Mouse (Mus musculus): ENCODE results near the gene Nid1. TPM values are rescaled to one million over a fixed set of nuclear protein-coding genes. Genes with fewer than 3 reads are reported as not detected.
"Not testable (repeated sequence)": the region's sequence is repeated elsewhere in the genome, so short reads cannot be mapped to it uniquely, and the experiment has no call there.

Gene Nid1
- polyA plus RNA-seq, 1 experiment from 2014 or later: 20.7 TPM

- Histone ChIP-seq H3K4me1 (replicated peaks; ENCODE audit: control insufficient read depth, insufficient read depth, low read length) (no peaks in the 10 kb centered on the region), H3K9me3 (ENCODE audit: control insufficient read depth, low read length) (no peaks in the 10 kb centered on the region), H3K4me2 (ENCODE audit: low read length) (no peak overlapping the region), H3K27me3 (replicated peaks; ENCODE audit: control insufficient read depth, insufficient read depth, low read length) (no peaks in the 10 kb centered on the region), H3K36me3 (ENCODE audit: control insufficient read depth, insufficient read depth) (no peaks in the 10 kb centered on the region), H3K27ac (ENCODE audit: low read length) (no peak overlapping the region), H3K4me3 (replicated peaks; ENCODE audit: low read length) (no peak overlapping the region), H3K9ac (replicated peaks; ENCODE audit: low read depth, low read length) (no peak overlapping the region)
- no peak for ATAC-seq
- WGBS: 83% methylated on average over 3 of the region's 3 CpGs
Observed at GRCm38 (mm10) chr13:13414206-13414605, 23.1 kb upstream of the Nid1 start.

- not testable (repeated sequence) for H3K27me3 ChIP-seq (replicated peaks; ENCODE audit: control insufficient read depth, insufficient read depth, low read length); H3K4me2 ChIP-seq (ENCODE audit: low read length); H3K4me3 ChIP-seq (replicated peaks; ENCODE audit: low read length); H3K9me3 ChIP-seq (ENCODE audit: control insufficient read depth, low read length); H3K4me1 ChIP-seq (replicated peaks; ENCODE audit: control insufficient read depth, insufficient read depth, low read length); H3K36me3 ChIP-seq (ENCODE audit: control insufficient read depth, insufficient read depth); H3K27ac ChIP-seq (ENCODE audit: low read length); H3K9ac ChIP-seq (replicated peaks; ENCODE audit: low read depth, low read length)
- 35% methylated on average over 23 of the region's 23 CpGs for WGBS
- ATAC-seq: peak; percentile 62
Observed at GRCm38 (mm10) chr13:13415120-13416006, 22.0 kb upstream of the Nid1 start.

- H3K27ac ChIP-seq (ENCODE audit: low read length): not testable (repeated sequence)
Observed at GRCm38 (mm10) chr13:13416007-13416337, 21.4 kb upstream of the Nid1 start.

GRCm38 (mm10) chr13:13418859-13419258 lies 18.5 kb upstream of the Nid1 start:
- H3K36me3 ChIP-seq (ENCODE audit: control insufficient read depth, insufficient read depth); ATAC-seq; H3K4me2 ChIP-seq (ENCODE audit: low read length); H3K27me3 ChIP-seq (replicated peaks; ENCODE audit: control insufficient read depth, insufficient read depth, low read length); H3K9ac ChIP-seq (replicated peaks; ENCODE audit: low read depth, low read length); H3K4me1 ChIP-seq (replicated peaks; ENCODE audit: control insufficient read depth, insufficient read depth, low read length); H3K27ac ChIP-seq (ENCODE audit: low read length); H3K9me3 ChIP-seq (ENCODE audit: control insufficient read depth, low read length); H3K4me3 ChIP-seq (replicated peaks; ENCODE audit: low read length): not testable (repeated sequence)
- 94% methylated on average over 6 of the region's 12 CpGs for whole genome bisulfite sequencing

More at GRCm38 (mm10) chr13:13416007-13416337, 21.4 kb upstream of the Nid1 start:
- peak; percentile 45; the same call in 1 of the 2 replicates for ATAC-seq
- not testable (repeated sequence) for H3K9ac ChIP-seq (replicated peaks; ENCODE audit: low read depth, low read length); H3K4me2 ChIP-seq (ENCODE audit: low read length); H3K36me3 ChIP-seq (ENCODE audit: control insufficient read depth, insufficient read depth); H3K9me3 ChIP-seq (ENCODE audit: control insufficient read depth, low read length); H3K4me1 ChIP-seq (replicated peaks; ENCODE audit: control insufficient read depth, insufficient read depth, low read length); H3K27me3 ChIP-seq (replicated peaks; ENCODE audit: control insufficient read depth, insufficient read depth, low read length); H3K4me3 ChIP-seq (replicated peaks; ENCODE audit: low read length)
- 83% methylated on average over 2 of the region's 4 CpGs for WGBS

- H3K9ac ChIP-seq (replicated peaks; ENCODE audit: low read depth, low read length); H3K4me2 ChIP-seq (ENCODE audit: low read length); H3K27me3 ChIP-seq (replicated peaks; ENCODE audit: control insufficient read depth, insufficient read depth, low read length); H3K4me1 ChIP-seq (replicated peaks; ENCODE audit: control insufficient read depth, insufficient read depth, low read length); H3K9me3 ChIP-seq (ENCODE audit: control insufficient read depth, low read length); H3K4me3 ChIP-seq (replicated peaks; ENCODE audit: low read length); H3K36me3 ChIP-seq (ENCODE audit: control insufficient read depth, insufficient read depth); ATAC-seq; H3K27ac ChIP-seq (ENCODE audit: low read length): not testable (repeated sequence)
- 90% methylated on average over 1 of the region's 5 CpGs for WGBS
Observed at GRCm38 (mm10) chr13:13423301-13423700, 14.1 kb upstream of the Nid1 start.

- H3K27ac ChIP-seq (ENCODE audit: low read length); H3K9ac ChIP-seq (replicated peaks; ENCODE audit: low read depth, low read length); ATAC-seq; H3K27me3 ChIP-seq (replicated peaks; ENCODE audit: control insufficient read depth, insufficient read depth, low read length); H3K36me3 ChIP-seq (ENCODE audit: control insufficient read depth, insufficient read depth); H3K9me3 ChIP-seq (ENCODE audit: control insufficient read depth, low read length); H3K4me2 ChIP-seq (ENCODE audit: low read length); H3K4me1 ChIP-seq (replicated peaks; ENCODE audit: control insufficient read depth, insufficient read depth, low read length); H3K4me3 ChIP-seq (replicated peaks; ENCODE audit: low read length): not testable (repeated sequence)
- 83% methylated on average over 3 of the region's 7 CpGs for WGBS
Observed at GRCm38 (mm10) chr13:13436161-13436560, 1.2 kb upstream of the Nid1 start.

GRCm38 (mm10) chr13:13438112-13438953 lies 982 bp downstream of the Nid1 start:
- H3K27ac ChIP-seq (ENCODE audit: low read length); H3K4me1 ChIP-seq (replicated peaks; ENCODE audit: control insufficient read depth, insufficient read depth, low read length); H3K9me3 ChIP-seq (ENCODE audit: control insufficient read depth, low read length); H3K27me3 ChIP-seq (replicated peaks; ENCODE audit: control insufficient read depth, insufficient read depth, low read length); H3K9ac ChIP-seq (replicated peaks; ENCODE audit: low read depth, low read length); H3K4me2 ChIP-seq (ENCODE audit: low read length); H3K36me3 ChIP-seq (ENCODE audit: control insufficient read depth, insufficient read depth); H3K4me3 ChIP-seq (replicated peaks; ENCODE audit: low read length): not testable (repeated sequence)
- WGBS: 8% methylated on average over 13 of the region's 28 CpGs
- peak; percentile 18; the same call in 1 of the 2 replicates for ATAC-seq

- H3K4me3 ChIP-seq (replicated peaks; ENCODE audit: low read length); H3K27ac ChIP-seq (ENCODE audit: low read length); H3K4me2 ChIP-seq (ENCODE audit: low read length); H3K36me3 ChIP-seq (ENCODE audit: control insufficient read depth, insufficient read depth); H3K27me3 ChIP-seq (replicated peaks; ENCODE audit: control insufficient read depth, insufficient read depth, low read length); H3K4me1 ChIP-seq (replicated peaks; ENCODE audit: control insufficient read depth, insufficient read depth, low read length); H3K9me3 ChIP-seq (ENCODE audit: control insufficient read depth, low read length); ATAC-seq; H3K9ac ChIP-seq (replicated peaks; ENCODE audit: low read depth, low read length): not testable (repeated sequence)
- WGBS: 92% methylated on average over 5 of the region's 5 CpGs
Observed at GRCm38 (mm10) chr13:13445601-13446000, 8.2 kb downstream of the Nid1 start.

- H3K4me3 ChIP-seq (replicated peaks; ENCODE audit: low read length); H3K4me2 ChIP-seq (ENCODE audit: low read length); H3K27me3 ChIP-seq (replicated peaks; ENCODE audit: control insufficient read depth, insufficient read depth, low read length); H3K9ac ChIP-seq (replicated peaks; ENCODE audit: low read depth, low read length); H3K27ac ChIP-seq (ENCODE audit: low read length); H3K36me3 ChIP-seq (ENCODE audit: control insufficient read depth, insufficient read depth); ATAC-seq; H3K9me3 ChIP-seq (ENCODE audit: control insufficient read depth, low read length); H3K4me1 ChIP-seq (replicated peaks; ENCODE audit: control insufficient read depth, insufficient read depth, low read length): not testable (repeated sequence)
- 65% methylated on average over 4 of the region's 4 CpGs for WGBS
Observed at GRCm38 (mm10) chr13:13446711-13447443, 9.5 kb downstream of the Nid1 start.
